Mouse (Mus musculus) liver, postnatal 0 days (tissue): ENCODE data around the gene Pxn. TPM values are rescaled to one million over a fixed set of nuclear protein-coding genes. Genes with fewer than 3 reads are reported as not detected.

Source experiments
- ATAC-seq: fragments of 200-750 bp; cut with Nextera tagmentation; 2 replicates; pipeline ENCODE4 v1.8.0; 2017; ENCODE audit warnings: mild to moderate bottlenecking, moderate library complexity
- DNase-seq: peaks from one replicate; pipeline ENCODE4 v3.0.0-alpha.2; 2016
- H3K27ac ChIP-seq: fragments of 300-500 bp; sonication (generic); 2 replicates; pipeline ENCODE4 v1.5.1; 2014; ENCODE audit warnings: antibody characterized with exemption, moderate library complexity, mild to moderate bottlenecking, low read depth
- H3K27me3 ChIP-seq: fragments of 300-500 bp; sonication (generic); 2 replicates; pipeline ENCODE4 v1.6.1; 2014; ENCODE audit warnings: low read length, control low read depth, mixed read lengths; ENCODE audit not compliant: insufficient read depth
- H3K36me3 ChIP-seq: fragments of 300-500 bp; sonication (generic); replicated peaks from 2 replicates; pipeline ENCODE4 v1.6.1; 2014; ENCODE audit warnings: mild to moderate bottlenecking, control low read depth, low read length, moderate library complexity, mixed read lengths; ENCODE audit not compliant: insufficient read depth
- H3K4me1 ChIP-seq: fragments of 300-500 bp; sonication (generic); 2 replicates; pipeline ENCODE4 v1.6.1; 2014; ENCODE audit warnings: antibody characterized with exemption, mild to moderate bottlenecking, control low read depth; ENCODE audit not compliant: insufficient read depth
- H3K4me2 ChIP-seq: fragments of 300-500 bp; sonication (generic); 2 replicates; pipeline ENCODE4 v1.6.1; 2014; ENCODE audit warnings: low read depth, mild to moderate bottlenecking, low read length, moderate library complexity, mixed read lengths
- H3K4me3 ChIP-seq: fragments of 300-500 bp; sonication (generic); 2 replicates; pipeline ENCODE4 v1.5.1; 2014; ENCODE audit warnings: low read depth, low read length
- H3K9ac ChIP-seq: fragments of 300-500 bp; sonication (generic); replicated peaks from 2 replicates; pipeline ENCODE4 v1.6.1; 2014; ENCODE audit warnings: mild to moderate bottlenecking, moderate library complexity
- H3K9me3 ChIP-seq: fragments of 300-500 bp; sonication (generic); 2 replicates; pipeline ENCODE4 v1.6.1; 2016; ENCODE audit warnings: mild to moderate bottlenecking, control low read depth, low read length, mixed read lengths
- CTCF ChIP-seq: sonication (generic); IDR thresholded peaks from 2 replicates; pipeline ENCODE4 v1.5.1; 2016; ENCODE audit warnings: antibody characterized with exemption, low read depth
- EP300 ChIP-seq: IDR thresholded peaks from 2 replicates; pipeline ENCODE4 v1.6.1; 2016; ENCODE audit warnings: antibody characterized with exemption, low read depth, mild to moderate bottlenecking
- WGBS: fragments of 180-500 bp; shearing (Covaris S2); extraction: QIAGEN DNeasy Blood & Tissue Kit; methylation state at CpG from one replicate; pipeline ENCODE4 v1.1.7; 2014; ENCODE audit not compliant: insufficient replicate concordance; 5-methylcytosine and 5-hydroxymethylcytosine counted together
- polyA plus RNA-seq: library from polyadenylated mRNA; unstranded; fragments of >200 nt; fragmentation: Nextera tagmentation; extraction: Ambion mirVana; gene quantifications from 2 replicates; pipeline ENCODE4 v1.2.1, GENCODE M21; 2015

The Pxn gene
- polyA plus RNA-seq, result 14.9 and 16.3 TPM in 2 replicates

- DNase-seq (peak; percentile 96), ATAC-seq (peak; percentile 88)
- H3K4me2 ChIP-seq, result peak within 1 kb of the TSS; percentile 95
- H3K36me3 ChIP-seq, result no peaks in the 10 kb centered on the region
- peaks cover 38% of the 10 kb centered on the region for H3K4me1 ChIP-seq
- peak within 1 kb of the TSS; percentile 76 for H3K27ac ChIP-seq
- peaks cover 2% of the 10 kb centered on the region; the same call in 1 of the 2 replicates for H3K9me3 ChIP-seq
- under 1% methylated on average over 37 of the region's 74 CpGs for WGBS
- H3K4me3 ChIP-seq, result peak within 1 kb of the TSS; percentile 79
- H3K9ac ChIP-seq, result peak within 1 kb of the TSS; percentile 89
- TF ChIP-seq CTCF (peak; percentile 96), EP300 (no peak)
- no peaks in the 10 kb centered on the region for H3K27me3 ChIP-seq
Observed at GRCm38 (mm10) chr5:115506454-115507201, at the start of gene Pxn. Gene Pxn, plus strand, starts transcription at chr5:115506676.

GRCm38 (mm10) chr5:115458918-115459317 is 47.6 kb upstream of the Pxn start:
- Histone ChIP-seq H3K9me3 (no peaks in the 10 kb centered on the region), H3K27ac (no peak overlapping the region), H3K9ac (no peak overlapping the region), H3K4me2 (no peak overlapping the region), H3K27me3 (no peaks in the 10 kb centered on the region), H3K36me3 (no peaks in the 10 kb centered on the region), H3K4me3 (no peak overlapping the region), H3K4me1 (no peaks in the 10 kb centered on the region)
- TF ChIP-seq CTCF (no peak), EP300 (no peak)
- 52% methylated on average over 13 of the region's 13 CpGs for WGBS
- DNase-seq (no peak), ATAC-seq (no peak)

GRCm38 (mm10) chr5:115464408-115465115 is 41.9 kb upstream of the Pxn start:
- WGBS, result 72% methylated on average over 18 of the region's 18 CpGs
- no peak overlapping the region for H3K27ac ChIP-seq
- no peaks in the 10 kb centered on the region for H3K27me3 ChIP-seq
- no peak overlapping the region for H3K9ac ChIP-seq
- H3K36me3 ChIP-seq, result no peaks in the 10 kb centered on the region
- DNase-seq (no peak), ATAC-seq (no peak)
- H3K4me1 ChIP-seq, result 0 out of 2 replicates have a peak, but pooled peaks cover 3% of the 10 kb centered on the region
- TF ChIP-seq EP300 (no peak), CTCF (no peak)
- H3K4me2 ChIP-seq, result no peak overlapping the region
- no peak overlapping the region for H3K4me3 ChIP-seq
- no peaks in the 10 kb centered on the region for H3K9me3 ChIP-seq

GRCm38 (mm10) chr5:115465642-115466420 is 40.6 kb upstream of the Pxn start, which contains the start of gene Pla2g1b:
Gene Pla2g1b, plus strand, starts transcription at chr5:115466262.
- DNase-seq (no peak), ATAC-seq (no peak)
- Histone ChIP-seq H3K27me3 (0 out of 2 replicates have a peak, but pooled peaks cover 4% of the 10 kb centered on the region), H3K4me2 (no peak within 1 kb of the TSS), H3K9ac (no peak within 1 kb of the TSS), H3K27ac (no peak within 1 kb of the TSS), H3K4me1 (peaks cover 3% of the 10 kb centered on the region; the same call in 1 of the 2 replicates), H3K9me3 (no peaks in the 10 kb centered on the region), H3K36me3 (no peaks in the 10 kb centered on the region), H3K4me3 (no peak within 1 kb of the TSS)
- whole genome bisulfite sequencing, result 26% methylated on average over 9 of the region's 9 CpGs
- TF ChIP-seq CTCF (peak; percentile 37; the same call in 1 of the 2 replicates), EP300 (no peak)

GRCm38 (mm10) chr5:115469791-115470190 is 36.7 kb upstream of the Pxn start:
- H3K27ac ChIP-seq, result no peak overlapping the region
- no peak for DNase-seq
- no peak overlapping the region for H3K4me2 ChIP-seq
- peaks cover 6% of the 10 kb centered on the region; the same call in 1 of the 2 replicates for H3K4me1 ChIP-seq
- no peak overlapping the region for H3K9ac ChIP-seq
- H3K27me3 ChIP-seq, result 0 out of 2 replicates have a peak, but pooled peaks cover 4% of the 10 kb centered on the region
- H3K4me3 ChIP-seq, result no peak overlapping the region
- no peaks in the 10 kb centered on the region for H3K9me3 ChIP-seq
- no peak for TF ChIP-seq EP300
- TF ChIP-seq CTCF, result no peak
- no peaks in the 10 kb centered on the region for H3K36me3 ChIP-seq
- no peak for ATAC-seq
- WGBS, result 65% methylated on average over 6 of the region's 6 CpGs
